Mouse (Mus musculus) c-Kit-positive CD71-positive TER-119-negative erythroid progenitor cells, embryonic 14.5 days (primary cell): ENCODE measurements around the gene Rph3al.

Experiments
- DNase-seq: peaks from one replicate; pipeline ENCODE4 v3.0.0-alpha.2; 2013; ENCODE audit warnings: low read depth

Gene Rph3al

DNA sequence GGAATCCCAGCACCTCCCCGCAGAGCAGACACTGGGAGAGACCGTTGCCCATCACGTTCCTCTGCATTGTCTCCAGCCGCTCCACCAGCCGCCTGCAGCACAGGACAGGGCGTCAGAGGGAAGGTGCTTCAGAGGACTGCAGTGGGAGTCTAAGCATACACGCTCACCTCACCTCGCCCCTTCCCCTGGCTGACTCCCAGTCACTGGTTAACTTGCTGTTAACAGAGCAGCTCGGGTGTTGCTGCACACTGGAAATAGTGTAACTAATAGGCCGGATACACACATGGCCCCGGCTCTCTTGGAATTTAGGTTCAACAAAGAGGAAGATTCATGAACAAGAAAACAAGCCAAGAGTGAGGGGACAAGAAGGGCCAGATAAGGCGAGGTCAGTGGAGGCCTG, 31.7 kb downstream of the Rph3al start:
- no peak for DNase-seq

DNA sequence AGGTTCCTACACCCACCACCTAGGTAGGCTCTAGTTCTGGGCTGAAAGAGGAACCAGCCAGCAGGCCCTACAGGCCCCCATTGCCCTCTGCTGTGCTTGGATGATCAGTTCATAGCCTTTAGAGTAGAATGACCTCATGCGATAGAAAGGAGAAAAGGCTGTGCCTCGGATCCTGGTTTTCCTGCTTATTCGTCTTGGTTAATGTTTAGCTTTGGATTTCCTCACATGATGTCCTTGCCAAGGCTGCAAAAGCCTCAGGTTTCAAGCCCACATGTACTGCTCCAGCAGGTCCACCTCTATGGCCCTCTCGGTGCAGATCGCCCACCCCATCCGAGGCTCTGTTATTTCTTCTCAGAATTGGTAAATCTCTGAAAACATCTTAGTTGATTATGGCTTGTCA, 33.2 kb downstream of the Rph3al start:
- DNase-seq, result no peak

DNA sequence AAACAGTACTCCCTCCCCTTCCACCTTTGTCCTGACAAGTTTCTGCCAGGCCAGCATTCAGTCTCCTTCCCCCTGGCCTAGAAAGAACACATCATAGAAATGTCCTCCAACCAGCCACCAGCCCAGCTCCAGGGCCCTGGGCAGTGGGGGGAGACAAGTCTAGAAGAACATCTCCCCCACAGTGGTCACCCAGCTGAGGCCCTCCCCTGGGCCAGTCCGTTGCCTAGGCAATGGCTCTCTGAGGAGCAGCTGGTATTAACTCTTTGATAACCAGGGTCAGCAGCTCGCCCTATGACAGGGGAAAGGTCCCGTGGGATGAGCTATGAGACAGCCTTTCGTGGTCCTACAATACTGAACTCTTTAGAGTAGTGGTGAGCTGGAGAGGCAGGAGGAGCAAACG, 33.7 kb downstream of the Rph3al start:
- no peak for DNase-seq

DNA sequence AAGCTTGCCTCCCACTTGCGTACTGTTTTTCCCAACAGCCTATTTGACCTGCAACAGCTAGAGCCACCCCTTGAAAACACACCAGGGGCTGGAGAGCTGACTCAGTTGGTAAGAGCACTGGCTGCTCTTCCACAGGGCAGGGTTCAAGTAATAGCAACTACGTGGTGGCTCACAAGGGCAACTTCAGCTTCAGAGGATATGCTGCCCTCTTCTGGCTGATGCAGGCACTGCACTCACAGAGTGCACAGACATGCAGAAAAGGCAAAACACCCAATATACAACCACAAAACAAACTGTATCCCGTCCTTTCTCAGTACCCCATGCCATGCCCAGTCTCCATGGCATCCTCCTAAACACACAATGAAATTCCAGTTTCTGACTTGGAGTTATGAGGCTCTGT, 34.7 kb downstream of the Rph3al start:
- DNase-seq, result no peak

DNA sequence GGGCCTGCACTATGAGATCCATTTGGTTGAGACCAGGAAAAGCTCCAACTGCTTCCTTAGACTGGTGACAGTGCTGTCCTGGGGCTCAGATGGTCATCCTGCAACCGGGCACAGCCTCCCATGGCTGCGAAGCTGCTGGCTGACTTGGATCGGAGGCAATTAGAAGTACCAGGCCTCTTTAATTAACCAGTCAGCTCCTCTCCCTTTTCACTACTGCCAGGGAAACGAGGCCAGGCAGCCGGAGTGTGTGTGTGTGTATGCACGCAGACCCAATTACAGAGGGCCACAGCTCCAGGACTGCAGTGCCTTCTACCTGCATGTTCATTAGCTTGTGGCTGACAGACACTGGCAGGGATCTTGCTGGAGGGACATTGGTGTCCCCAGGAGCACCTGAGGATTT, 36.9 kb downstream of the Rph3al start:
- DNase-seq, result no peak

DNA sequence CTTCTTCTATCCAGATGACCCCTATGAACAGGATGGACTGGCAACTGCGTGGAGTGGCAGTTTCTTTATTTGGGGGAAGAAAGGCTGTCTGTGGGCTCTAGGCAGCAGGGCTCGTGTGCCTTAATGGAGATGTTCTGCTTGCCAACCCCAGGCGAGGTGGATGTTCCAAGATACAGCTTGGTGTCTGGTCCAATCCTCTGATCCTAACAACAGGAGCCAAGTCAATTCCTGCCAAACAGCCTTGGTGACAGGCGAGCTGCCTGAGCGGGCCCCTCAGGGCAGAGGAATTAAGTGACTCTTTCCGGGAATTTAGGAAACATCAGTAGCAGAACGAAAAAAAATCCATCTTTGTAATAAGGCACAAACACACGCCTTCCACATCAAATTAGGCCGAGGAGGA, 38.6 kb downstream of the Rph3al start:
- no peak for DNase-seq

DNA sequence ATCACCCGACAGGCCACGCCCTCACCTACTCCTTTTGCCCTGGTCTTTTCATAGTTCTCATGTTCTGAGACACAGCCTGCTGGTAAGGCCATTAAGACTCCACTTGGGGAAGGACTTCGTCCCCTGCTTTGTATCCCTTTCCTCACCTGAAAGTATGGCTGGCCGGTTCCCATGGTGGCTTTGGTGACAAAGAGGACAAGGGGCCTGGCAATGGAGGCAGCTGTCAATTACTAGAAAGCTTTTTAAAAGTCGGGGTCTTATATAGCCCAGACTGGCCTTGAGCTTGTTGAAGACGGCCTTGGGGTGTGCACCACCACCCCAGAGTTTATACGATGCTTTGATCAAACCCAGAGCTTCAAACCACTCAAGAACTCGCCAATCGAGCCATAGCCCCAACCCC, 39.7 kb downstream of the Rph3al start:
- no peak for DNase-seq

DNA sequence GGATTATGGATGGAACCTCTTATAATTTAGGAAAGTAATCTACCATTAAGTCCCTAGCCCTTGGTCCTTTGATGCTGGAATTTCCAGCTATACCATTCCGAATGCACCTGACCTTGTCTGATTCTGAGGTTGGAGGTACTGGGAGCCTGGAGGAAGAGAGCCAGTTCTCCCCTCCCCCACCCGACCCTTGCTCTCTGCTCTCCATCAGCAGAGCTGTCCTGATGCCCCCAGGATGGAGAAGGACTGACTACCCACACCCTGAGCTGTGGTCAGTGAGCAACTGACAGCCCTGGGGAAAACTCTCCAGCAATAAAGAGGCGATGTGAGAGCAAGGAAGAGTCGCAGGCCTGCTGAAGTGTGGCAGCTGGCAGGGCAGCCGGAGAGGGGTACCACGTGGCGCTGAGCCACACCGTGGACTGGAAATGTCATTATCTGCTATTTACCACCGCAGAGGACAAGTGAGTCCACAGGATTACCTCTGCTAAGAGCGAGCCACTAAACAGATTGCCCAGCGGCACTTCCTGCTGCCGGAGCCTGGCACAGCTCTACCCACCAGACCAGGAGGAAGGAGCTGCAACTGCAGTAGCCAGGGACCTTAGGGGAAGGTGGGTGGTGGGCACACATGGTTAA, 43.3 kb downstream of the Rph3al start:
- DNase-seq, result no peak

DNA sequence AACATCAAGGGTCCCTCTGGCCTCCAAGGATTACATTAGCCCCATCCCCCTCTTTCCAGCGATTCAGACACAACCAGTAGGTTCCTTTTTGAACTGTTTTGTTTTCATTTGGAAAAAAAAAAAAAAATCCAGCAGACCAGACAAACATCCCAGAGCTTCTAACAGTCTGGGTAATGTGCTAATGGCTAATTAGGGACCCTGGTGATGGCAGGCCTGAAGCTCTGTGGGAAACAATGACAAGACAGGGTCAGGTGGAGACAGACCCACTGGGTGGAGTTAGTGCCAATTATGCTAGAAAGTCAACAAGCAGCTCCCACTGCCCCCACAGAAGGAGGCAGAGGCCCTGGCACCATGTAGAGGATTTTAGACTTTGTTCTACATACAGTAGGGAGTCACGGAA, 44.3 kb downstream of the Rph3al start:
- no peak for DNase-seq

DNA sequence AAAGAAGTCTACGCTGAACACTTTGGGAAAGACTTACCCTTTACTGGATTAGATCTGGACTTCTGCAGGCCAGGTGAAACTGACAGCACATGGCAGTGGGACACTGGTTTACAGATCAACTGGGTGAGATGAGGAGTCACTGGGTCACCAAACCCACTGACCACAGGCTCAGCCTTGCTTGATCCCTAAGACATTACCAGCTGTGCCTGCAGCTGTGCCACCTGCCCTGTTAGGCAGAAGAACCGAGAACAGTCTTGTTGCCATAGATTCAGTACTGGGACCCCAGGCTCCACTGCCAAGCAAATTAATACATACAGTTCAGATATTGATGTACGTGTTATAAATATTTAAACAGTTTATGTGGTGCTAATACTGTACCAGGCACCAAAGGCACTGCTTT, 50.9 kb downstream of the Rph3al start:
- DNase-seq, result no peak

DNA sequence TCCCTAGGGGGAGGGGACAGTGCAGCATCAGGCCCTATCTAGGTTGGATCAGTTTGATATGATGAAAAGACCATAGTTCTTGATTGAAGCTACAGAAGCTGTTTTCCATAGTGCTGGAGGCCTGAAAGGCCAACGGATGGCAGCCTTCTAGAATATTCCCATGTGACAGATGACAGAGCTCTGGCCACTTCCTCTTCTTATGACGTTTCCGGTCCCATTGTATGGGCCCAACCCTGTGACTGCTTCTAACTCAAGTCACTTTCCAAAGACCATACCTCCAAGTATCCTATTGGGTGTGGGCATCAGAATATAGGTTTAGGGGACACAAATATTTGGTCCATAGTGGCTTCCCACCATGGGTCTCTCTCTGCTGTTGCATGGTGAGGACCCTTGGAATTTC, 57.0 kb downstream of the Rph3al start:
- DNase-seq, result no peak

DNA sequence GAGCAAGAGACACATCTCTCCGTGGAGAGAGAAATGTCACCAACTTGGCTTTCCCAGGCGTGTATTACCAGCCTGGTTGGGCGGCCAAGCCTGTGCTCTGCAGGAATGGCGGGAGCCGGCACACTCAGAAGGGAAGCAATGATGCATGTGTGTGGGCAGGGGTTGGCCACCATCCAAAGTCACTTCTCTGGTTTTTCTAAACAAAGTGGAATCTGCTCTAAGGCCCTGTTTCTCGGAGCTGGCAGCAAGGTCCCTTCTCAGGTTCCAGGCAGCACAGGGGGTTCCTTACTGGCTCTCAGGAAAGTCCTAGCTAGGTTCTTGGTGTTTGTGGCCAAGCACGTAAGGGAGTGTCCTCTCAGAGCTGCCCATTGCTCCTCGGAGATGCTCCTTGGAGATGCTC, 58.2 kb downstream of the Rph3al start:
- no peak for DNase-seq

DNA sequence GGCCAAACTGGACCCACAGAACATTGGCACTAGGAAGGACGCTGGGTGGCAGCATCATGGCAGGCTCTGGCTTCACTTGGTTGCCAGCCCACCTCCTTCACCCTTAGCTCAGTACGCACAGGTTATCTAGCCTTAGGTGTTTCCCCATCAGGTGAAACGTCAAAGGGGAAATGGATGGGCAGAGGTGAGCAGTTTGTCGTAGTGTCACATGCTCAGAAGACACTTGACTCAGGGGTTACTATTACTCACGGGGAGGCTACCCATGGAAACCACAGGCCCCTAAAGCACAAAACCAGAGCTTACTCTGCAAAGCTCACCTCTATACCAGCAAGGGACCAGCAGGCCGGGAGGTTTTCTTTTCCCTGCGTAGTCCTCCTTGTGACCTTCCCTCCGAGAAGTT, 59.8 kb downstream of the Rph3al start:
- no peak for DNase-seq

DNA sequence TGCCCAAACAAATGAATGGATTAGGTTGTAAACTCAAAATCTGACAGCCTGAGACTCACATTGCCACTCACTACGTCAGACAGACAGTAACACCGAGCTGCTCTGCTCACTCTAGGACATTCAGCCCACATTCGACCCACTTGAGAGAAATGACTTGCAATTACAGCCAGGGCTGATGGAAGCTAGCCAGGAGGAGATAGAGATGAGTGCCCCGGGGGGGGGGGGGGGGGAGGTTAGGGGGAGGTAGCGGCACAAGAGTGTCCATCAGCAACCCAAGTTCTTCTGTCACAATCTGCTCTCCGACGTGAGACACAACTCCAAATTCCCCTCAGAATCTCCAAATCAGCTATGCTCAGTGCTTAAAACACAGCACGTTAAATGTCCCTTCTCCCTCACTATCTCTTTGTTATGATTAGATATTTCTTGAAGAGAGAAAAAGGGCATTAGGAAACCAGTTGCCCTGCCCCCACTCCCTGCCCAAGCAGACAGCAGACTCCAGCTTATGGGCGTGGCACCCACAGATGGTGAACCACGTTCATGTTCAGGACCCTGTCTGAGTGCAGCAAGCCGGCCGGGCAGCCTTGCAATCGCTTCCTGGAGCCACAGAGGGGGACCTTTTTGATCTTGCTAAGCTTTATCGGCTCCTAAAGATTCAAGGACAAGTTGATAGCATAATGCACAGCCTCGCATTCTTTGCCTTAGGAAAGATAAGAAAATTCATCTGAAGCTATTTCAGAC, 62.0 kb downstream of the Rph3al start:
- DNase-seq, result peak; percentile 1

DNA sequence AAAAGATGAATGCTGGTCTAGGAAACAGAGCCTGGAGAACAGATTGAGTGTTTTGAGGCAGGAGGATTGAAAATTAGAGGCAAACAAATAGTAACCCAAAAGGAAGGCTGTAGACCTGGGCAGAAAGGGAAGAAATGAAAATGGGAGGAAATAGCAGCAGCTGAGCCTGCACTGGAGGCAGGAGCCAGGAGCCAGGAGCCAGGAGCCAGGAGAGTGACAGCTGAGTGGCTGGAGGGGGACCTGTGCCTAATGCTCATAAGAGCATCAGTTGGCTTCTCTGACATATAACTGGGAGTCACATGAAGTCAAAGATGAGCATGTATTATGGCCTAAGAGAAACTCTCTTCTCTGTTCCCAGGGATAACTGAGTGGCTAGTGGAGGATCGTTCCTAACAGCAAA, 66.5 kb downstream of the Rph3al start:
- DNase-seq, result no peak

DNA sequence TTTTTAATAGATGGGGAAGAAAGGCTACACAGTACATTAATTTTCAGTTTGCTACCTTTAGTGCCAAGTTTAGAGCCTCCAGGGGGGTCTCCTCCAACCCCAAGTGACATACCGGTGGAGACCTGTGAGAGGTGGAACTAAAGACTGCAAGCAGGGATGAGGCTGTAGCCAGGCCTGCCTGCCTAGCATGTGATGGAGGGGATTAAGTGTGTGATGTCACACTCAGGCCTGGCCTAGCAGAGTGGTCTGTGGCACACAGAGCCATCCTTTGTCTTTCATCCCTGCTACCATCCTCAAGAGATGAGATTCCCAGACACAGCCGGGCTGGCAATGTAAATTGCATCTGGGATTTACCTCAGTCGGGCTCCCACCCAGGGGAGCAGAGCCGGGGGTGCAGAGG, 67.3 kb downstream of the Rph3al start:
- DNase-seq, result no peak

DNA sequence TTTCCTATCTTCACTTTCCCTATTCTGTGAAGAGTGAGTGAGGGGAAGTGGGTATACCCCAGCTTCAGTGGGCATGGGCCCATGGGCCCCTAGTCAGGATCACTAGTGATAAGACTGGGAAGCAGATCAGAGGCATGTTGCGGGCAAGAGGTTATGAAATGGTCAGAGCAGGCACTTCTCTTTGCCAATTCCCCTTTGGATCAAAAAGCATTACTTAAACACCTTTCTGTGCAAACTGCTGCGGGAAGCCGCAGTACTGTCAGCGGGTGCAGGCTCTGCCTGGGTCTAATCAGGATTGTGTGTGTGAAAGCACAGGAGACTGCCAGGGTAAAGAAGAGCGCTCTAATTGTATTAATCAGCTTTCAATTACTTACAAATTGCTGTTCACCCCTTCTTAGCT, 67.8 kb downstream of the Rph3al start:
- no peak for DNase-seq

DNA sequence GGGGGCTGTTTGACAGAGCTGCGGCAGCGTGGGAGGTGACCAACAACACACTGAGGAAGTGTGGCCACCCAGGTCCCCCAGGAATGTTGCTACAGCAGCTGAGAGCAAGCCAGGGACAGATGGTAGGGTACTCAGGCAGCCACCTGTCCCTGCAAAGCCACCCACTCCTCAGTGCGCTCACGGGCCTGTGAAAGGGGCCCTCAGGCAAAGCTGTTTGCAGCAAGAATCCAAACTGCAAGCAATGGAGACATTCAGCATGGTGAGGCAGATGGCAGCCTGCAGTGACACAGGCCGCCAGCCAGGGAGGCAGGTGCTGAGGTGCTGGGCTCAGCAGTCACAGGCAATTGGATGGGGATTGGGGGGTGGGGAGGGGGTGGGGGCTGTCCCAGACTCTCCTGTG, 68.3 kb downstream of the Rph3al start:
- no peak for DNase-seq

DNA sequence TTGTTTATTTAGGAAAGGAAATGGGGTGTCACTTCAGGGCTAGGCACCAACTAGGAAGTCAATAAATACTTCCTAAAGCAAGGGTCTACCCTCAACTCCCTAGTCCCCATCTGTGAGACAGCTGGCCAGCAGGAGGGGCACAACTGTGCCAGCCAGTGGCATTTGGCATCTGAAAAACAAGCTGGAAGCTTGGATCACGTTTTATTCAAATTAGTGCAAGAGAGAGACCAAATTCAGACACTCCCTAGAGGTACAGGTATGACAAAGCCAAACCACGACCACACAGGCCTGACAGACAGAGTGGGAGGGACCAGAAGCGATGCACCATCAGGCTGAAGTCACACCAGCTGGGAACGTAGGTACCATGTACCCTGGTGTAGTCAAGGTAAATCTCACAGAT, 71.4 kb downstream of the Rph3al start:
- no peak for DNase-seq

DNA sequence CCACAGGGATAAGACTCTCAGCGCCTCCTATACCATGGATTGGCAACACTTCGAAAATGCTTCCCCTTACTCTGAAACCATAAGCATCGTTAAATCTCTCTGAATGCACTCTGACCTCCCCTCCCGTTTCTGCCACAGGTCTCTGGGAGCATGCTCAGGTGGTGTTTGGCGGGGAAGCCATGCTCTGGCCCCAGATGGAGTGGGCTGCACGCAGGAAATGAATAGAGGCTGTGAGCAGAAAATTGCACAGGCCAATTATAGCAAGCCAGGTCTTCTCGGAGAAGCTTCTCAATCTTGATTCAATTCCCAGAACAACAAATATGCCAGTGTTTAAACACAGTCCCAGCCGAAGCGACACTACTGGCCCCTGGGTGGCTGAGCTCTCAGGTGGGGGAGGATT, 72.4 kb downstream of the Rph3al start:
- no peak for DNase-seq

DNA sequence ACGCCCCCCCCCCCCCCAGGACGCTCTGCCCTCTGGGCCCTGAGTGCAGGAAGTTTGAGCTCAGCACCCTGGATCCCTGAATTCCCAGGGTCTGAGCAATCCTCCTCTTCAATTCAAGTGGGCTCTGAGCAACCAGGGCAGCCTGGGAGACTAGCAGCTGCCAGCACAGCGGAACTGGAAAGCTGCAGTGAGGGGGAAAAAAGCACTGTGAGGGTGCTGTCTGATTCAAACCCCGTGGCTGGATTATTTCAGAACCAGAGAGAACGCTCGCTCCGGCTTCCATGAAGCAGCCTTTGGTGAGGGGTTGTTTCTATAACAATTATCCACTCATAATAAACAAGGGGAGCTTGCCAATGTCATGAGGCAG, 73.0 kb downstream of the Rph3al start:
- DNase-seq, result no peak

DNA sequence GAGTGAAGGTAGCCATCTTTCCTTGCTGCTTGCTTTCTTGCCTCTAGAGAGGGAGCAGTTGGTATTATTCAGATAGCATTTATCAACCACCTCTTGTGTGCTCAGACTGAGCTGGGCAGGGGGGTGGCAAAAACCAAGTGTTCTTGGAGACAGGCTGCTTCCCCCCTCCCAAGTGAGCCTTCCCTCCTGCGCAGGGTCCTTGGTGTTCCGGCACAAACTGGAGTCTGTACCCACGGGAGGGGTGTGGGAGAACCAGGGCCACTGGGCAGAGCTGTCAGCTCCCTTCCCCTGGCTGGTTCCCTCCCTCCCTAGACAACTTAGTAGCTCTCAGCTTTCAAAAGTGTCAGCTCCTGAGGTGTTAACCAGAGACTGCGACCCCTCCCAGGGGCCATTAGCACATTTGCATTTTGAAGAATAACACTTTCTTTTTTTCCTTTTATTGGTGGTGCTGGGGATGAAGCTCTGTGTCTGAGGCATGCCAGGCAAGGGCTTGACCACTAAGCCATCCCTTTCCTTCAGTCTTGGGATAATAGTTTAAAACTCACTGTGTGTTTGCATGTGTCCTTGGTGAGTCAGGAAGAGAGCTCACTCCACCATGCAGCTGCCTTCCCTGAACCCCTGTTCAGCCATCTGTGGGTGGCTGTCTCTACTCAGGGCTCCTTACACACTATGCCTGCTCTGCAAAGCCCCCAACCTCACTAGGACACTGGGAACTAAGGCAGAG, 73.5 kb downstream of the Rph3al start:
- no peak for DNase-seq

DNA sequence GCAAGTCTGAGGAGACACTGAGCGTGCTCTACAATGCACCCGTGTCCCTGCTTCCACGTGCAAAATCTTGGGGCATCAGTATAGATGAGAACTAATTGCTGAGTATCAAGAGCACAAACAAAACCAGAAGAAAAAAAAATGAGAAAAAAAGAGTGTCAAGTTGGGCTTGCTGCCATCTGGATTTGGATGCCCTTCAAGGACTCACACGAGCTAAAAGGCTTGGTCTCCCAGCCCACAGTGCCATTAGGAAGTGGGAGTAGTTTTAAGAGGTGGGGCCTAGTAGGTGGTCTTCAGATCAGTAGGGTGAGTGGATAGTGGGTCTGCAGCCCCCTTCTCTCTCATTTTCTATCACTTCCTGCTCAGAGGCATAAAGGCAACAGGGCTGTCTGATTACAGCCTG, 75.8 kb downstream of the Rph3al start:
- no peak for DNase-seq

DNA sequence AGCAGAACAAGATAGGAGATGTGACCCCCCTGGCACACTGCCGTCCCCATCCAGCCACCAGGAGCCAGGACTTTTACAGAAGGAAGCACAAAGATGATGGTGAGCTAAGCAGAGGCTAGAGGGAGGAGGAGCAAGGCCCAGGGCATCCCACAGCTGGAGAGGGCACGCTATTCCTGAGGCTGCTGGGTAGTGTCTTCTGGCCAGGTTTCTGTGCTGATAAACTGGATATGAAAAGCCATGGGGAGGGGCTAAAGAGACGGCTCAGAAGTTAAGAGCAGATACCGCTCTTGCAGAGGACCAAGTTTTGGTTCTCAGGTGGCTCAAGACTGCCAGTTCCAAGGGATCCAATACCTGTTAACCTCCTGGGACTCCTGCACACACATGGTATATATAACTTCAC, 76.6 kb downstream of the Rph3al start:
- no peak for DNase-seq
